Mouse (Mus musculus): ENCODE results near the gene Nhlh2. TPM values are rescaled to one million over a fixed set of nuclear protein-coding genes. Genes with fewer than 3 reads are reported as not detected.
A peak's percentile ranks its signal among the peaks of the same experiment; 100 is the strongest.

Nhlh2 gene
- polyA plus RNA-seq, 1 experiment from 2014 or later: 59.5 TPM

DNA sequence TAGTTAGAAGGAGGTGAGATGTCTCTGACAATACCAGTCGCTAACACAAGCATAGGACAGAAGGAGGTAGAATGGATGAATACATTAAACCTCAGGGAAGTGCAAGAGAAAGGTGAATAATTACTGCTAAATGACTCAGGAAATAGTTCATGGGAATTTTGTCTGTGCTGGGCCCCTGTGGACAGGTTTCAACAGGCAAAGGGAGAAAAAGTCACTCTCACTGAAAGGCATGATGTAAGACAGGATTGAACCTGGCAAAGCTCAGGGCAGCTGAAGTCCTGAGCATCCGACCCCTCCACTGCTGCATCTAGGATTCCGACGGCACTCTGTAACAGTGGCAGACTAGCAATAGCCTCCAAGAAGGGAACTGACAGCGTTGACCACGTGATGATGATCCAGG lies 28.7 kb downstream of the Nhlh2 start:
- H3K4me3 ChIP-seq (replicated peaks): no peak overlapping the region
- H3K27me3 ChIP-seq: no peaks in the 10 kb centered on the region
- H3K9ac ChIP-seq: no peak overlapping the region
- no peak overlapping the region for H3K27ac ChIP-seq
- no peaks in the 10 kb centered on the region for H3K9me3 ChIP-seq
- H3K4me2 ChIP-seq: no peak overlapping the region
- 81% methylated on average over 6 of the region's 6 CpGs for WGBS
- H3K36me3 ChIP-seq (replicated peaks): no peaks in the 10 kb centered on the region
- H3K4me1 ChIP-seq: no peaks in the 10 kb centered on the region
- ATAC-seq (ENCODE audit: low FRiP score): no peak

GRCm38 (mm10) chr3:102041632-102042031 lies 31.8 kb downstream of the Nhlh2 start:
- Histone ChIP-seq H3K4me2 (no peak overlapping the region), H3K36me3 (replicated peaks) (no peaks in the 10 kb centered on the region), H3K4me1 (no peaks in the 10 kb centered on the region), H3K9ac (no peak overlapping the region), H3K9me3 (no peaks in the 10 kb centered on the region), H3K4me3 (replicated peaks) (no peak overlapping the region), H3K27me3 (no peaks in the 10 kb centered on the region), H3K27ac (no peak overlapping the region)
- ATAC-seq (ENCODE audit: low FRiP score): no peak
- 93% methylated on average over 4 of the region's 4 CpGs for WGBS

DNA sequence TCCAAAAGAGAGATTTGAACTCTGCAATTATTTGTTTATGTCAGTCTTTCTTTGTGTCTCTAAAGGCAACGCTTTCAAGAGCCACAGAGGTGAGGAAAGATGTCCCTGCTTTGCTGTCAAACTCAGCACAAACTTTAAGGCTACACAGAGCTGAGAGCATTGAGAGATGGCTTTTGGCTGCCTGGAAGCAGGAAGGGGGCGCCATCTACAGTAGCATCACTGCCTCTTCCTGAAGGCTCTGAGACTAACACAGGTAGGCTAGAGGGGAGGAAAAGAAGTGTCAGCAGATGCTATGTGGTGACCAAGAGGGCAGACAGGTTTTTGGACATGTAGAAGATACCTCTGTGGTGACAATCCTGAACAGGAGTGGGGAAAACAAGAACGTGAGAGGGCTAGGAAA lies 35.2 kb downstream of the Nhlh2 start:
- no peak overlapping the region for H3K4me3 ChIP-seq (replicated peaks)

GRCm38 (mm10) chr3:102047532-102047931 lies 37.7 kb downstream of the Nhlh2 start:
- Histone ChIP-seq H3K4me2 (no peak overlapping the region), H3K9ac (no peak overlapping the region), H3K36me3 (replicated peaks) (no peaks in the 10 kb centered on the region), H3K4me3 (replicated peaks) (no peak overlapping the region), H3K27me3 (no peaks in the 10 kb centered on the region), H3K4me1 (peaks cover 3% of the 10 kb centered on the region; the same call in 1 of the 2 replicates), H3K27ac (no peak overlapping the region), H3K9me3 (no peaks in the 10 kb centered on the region)
- WGBS: 91% methylated on average over 2 of the region's 2 CpGs
- no peak for ATAC-seq (ENCODE audit: low FRiP score)

More for the DNA sequence above, 35.2 kb downstream of the Nhlh2 start:
- H3K4me1 ChIP-seq: peaks cover 3% of the 10 kb centered on the region; the same call in 1 of the 2 replicates
- H3K9me3 ChIP-seq: no peaks in the 10 kb centered on the region
- no peak overlapping the region for H3K4me2 ChIP-seq
- 35% methylated on average over 3 of the region's 3 CpGs for WGBS
- H3K36me3 ChIP-seq (replicated peaks): no peaks in the 10 kb centered on the region
- H3K27ac ChIP-seq: no peak overlapping the region
- ATAC-seq (ENCODE audit: low FRiP score): no peak
- H3K9ac ChIP-seq: no peak overlapping the region
- no peaks in the 10 kb centered on the region for H3K27me3 ChIP-seq

GRCm38 (mm10) chr3:102049207-102050104 lies 39.6 kb downstream of the Nhlh2 start:
- Histone ChIP-seq H3K9ac (no peak overlapping the region), H3K4me1 (peaks cover 17% of the 10 kb centered on the region), H3K27me3 (no peaks in the 10 kb centered on the region), H3K4me3 (replicated peaks) (no peak overlapping the region), H3K4me2 (no peak overlapping the region), H3K36me3 (replicated peaks) (no peaks in the 10 kb centered on the region), H3K27ac (peak overlapping the region; percentile 50; the same call in 1 of the 2 replicates), H3K9me3 (no peaks in the 10 kb centered on the region)
- ATAC-seq (ENCODE audit: low FRiP score): peak; percentile 77
- 73% methylated on average over 14 of the region's 14 CpGs for WGBS

DNA sequence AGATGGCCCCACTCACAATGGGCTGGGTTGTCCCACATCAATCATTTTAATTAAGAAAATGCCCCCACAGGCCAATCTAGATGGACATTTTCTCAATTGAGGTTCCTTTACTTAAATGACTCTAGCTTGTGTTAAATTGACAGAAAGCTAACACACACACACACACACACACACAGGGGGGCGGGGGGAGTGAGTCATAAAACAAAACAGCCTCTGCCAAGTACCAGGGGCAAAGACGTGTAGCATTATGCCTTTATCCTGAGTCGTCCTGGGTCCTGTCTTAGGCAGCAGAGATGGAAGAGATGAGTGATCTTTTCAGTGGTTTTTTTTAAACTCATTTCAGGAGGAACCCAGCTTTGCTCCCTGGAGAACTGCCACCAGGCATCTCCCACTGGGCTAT lies 42.2 kb downstream of the Nhlh2 start:
- H3K9me3 ChIP-seq: no peaks in the 10 kb centered on the region
- H3K4me3 ChIP-seq (replicated peaks): no peak overlapping the region
- H3K27ac ChIP-seq: no peak overlapping the region
- H3K36me3 ChIP-seq (replicated peaks): no peaks in the 10 kb centered on the region
- 38% methylated on average over 3 of the region's 3 CpGs for WGBS
- no peaks in the 10 kb centered on the region for H3K27me3 ChIP-seq
- H3K9ac ChIP-seq: no peak overlapping the region
- no peak for ATAC-seq (ENCODE audit: low FRiP score)
- peaks cover 25% of the 10 kb centered on the region for H3K4me1 ChIP-seq
- no peak overlapping the region for H3K4me2 ChIP-seq

DNA sequence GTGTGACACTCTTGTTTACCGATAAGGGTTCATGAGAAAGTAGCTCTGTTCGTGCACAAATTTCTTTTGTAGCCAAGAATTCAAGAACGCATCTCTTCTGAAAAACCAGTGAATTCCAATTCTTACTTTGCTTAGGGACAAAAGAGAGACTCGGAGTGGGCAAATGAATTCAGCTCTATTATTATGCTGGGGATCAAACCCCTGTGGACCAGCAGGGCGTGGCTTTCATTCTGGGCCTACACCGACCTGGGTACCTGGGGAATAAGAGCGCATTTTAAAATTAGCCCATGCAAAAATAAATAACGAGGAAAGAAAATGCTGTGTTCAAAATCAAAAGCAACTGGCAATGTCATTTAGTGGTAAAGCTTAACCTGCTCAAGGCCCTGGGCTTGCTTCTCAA lies 43.4 kb downstream of the Nhlh2 start:
- WGBS: 21% methylated on average over 8 of the region's 8 CpGs
- Histone ChIP-seq H3K4me2 (no peak overlapping the region), H3K27ac (0 out of 2 replicates have a peak overlapping the region, but pooled peaks have one; percentile 50), H3K27me3 (peaks cover 4% of the 10 kb centered on the region; the same call in 1 of the 2 replicates), H3K4me3 (replicated peaks) (no peak overlapping the region), H3K9ac (no peak overlapping the region), H3K4me1 (peaks cover 29% of the 10 kb centered on the region), H3K36me3 (replicated peaks) (no peaks in the 10 kb centered on the region), H3K9me3 (no peaks in the 10 kb centered on the region)
- ATAC-seq (ENCODE audit: low FRiP score): no peak

GRCm38 (mm10) chr3:102055878-102056277 lies 46.0 kb downstream of the Nhlh2 start:
- no peak overlapping the region for H3K4me2 ChIP-seq
- no peaks in the 10 kb centered on the region for H3K36me3 ChIP-seq (replicated peaks)
- 6% methylated on average over 4 of the region's 4 CpGs for WGBS
- 0 out of 2 replicates have a peak overlapping the region, but pooled peaks have one; percentile 61 for H3K27ac ChIP-seq
- H3K4me3 ChIP-seq (replicated peaks): no peak overlapping the region
- H3K27me3 ChIP-seq: peaks cover 5% of the 10 kb centered on the region; the same call in 1 of the 2 replicates
- ATAC-seq (ENCODE audit: low FRiP score): peak; percentile 73
- H3K4me1 ChIP-seq: peaks cover 26% of the 10 kb centered on the region
- no peak overlapping the region for H3K9ac ChIP-seq
- no peaks in the 10 kb centered on the region for H3K9me3 ChIP-seq

- no peaks in the 10 kb centered on the region for H3K36me3 ChIP-seq (replicated peaks)
- 82% methylated on average over 6 of the region's 6 CpGs for WGBS
- H3K9me3 ChIP-seq: no peaks in the 10 kb centered on the region
- no peak for ATAC-seq (ENCODE audit: low FRiP score)
- H3K4me2 ChIP-seq: no peak overlapping the region
- no peak overlapping the region for H3K27ac ChIP-seq
- H3K4me1 ChIP-seq: peaks cover 17% of the 10 kb centered on the region; the same call in 1 of the 2 replicates
- H3K9ac ChIP-seq: no peak overlapping the region
- peaks cover 5% of the 10 kb centered on the region; the same call in 1 of the 2 replicates for H3K27me3 ChIP-seq
- H3K4me3 ChIP-seq (replicated peaks): no peak overlapping the region
Observed at GRCm38 (mm10) chr3:102060065-102060464, 50.2 kb downstream of the Nhlh2 start.

DNA sequence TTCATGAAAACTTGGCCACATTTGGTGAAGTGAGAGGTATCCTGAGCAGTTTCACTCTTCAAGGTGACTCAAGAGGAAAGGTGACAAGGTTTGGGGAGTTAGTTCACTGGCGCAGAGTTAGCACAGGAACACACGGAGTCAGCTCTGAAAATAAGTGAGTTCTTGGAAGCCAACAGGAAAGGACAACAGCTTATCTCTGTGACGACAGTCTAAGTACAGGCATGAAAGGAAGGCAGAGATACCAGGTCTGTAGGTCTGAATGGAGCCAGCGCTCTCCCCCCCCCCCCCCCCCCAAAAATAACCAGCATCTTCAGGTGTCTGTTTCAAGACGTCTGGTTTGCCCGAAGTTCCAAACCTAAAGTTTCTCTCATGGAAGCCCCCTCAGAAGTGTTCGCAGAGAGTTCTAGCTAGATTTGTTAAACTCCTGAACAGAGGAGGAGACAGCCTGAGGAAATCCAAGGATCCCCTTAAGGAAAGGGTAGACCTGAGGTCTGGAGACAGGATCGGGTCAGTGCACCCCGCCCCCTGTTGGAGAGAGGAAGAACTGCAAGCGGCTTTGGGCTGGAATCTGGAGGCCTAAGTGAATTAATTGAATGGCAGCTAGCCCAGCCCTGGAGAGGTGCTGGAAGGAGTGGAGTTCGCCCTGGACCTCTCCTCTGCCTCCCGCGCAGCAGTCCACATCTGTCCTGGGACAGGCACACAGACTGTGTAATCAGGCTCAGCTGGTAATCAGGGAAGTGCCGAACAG lies 52.2 kb downstream of the Nhlh2 start:
- peaks cover 5% of the 10 kb centered on the region; the same call in 1 of the 2 replicates for H3K27me3 ChIP-seq
- peak overlapping the region; percentile 53; the same call in 1 of the 2 replicates for H3K27ac ChIP-seq
- 47% methylated on average over 14 of the region's 14 CpGs for WGBS

GRCm38 (mm10) chr3:102062671-102063010 lies 52.8 kb downstream of the Nhlh2 start:
- ATAC-seq (ENCODE audit: low FRiP score): peak; percentile 41; the same call in 1 of the 2 replicates
- H3K4me1 ChIP-seq: 0 out of 2 replicates have a peak, but pooled peaks cover 5% of the 10 kb centered on the region
- no peaks in the 10 kb centered on the region for H3K36me3 ChIP-seq (replicated peaks)
- H3K4me3 ChIP-seq (replicated peaks): no peak overlapping the region
- peak overlapping the region; percentile 53 for H3K27ac ChIP-seq
- H3K27me3 ChIP-seq: peaks cover 5% of the 10 kb centered on the region; the same call in 1 of the 2 replicates
- no peaks in the 10 kb centered on the region for H3K9me3 ChIP-seq
- WGBS: 54% methylated on average over 8 of the region's 8 CpGs
- no peak overlapping the region for H3K4me2 ChIP-seq
- H3K9ac ChIP-seq: no peak overlapping the region

More for the DNA sequence above, 52.2 kb downstream of the Nhlh2 start:
- Histone ChIP-seq H3K4me2 (no peak overlapping the region), H3K4me1 (peaks cover 9% of the 10 kb centered on the region; the same call in 1 of the 2 replicates), H3K4me3 (replicated peaks) (no peak overlapping the region), H3K9me3 (no peaks in the 10 kb centered on the region), H3K36me3 (replicated peaks) (no peaks in the 10 kb centered on the region), H3K9ac (no peak overlapping the region)
- ATAC-seq (ENCODE audit: low FRiP score): peak; percentile 75

Measured in forebrain, embryonic 12.5 days (tissue).